Mouse (Mus musculus) natural killer cell, adult 2 months (primary cell): Measurements from ENCODE around the gene Ppan.

ENCODE experiments used
- DNase-seq, 2 experiments: peaks; one replicate each; pipeline ENCODE4 v3.0.0; 2022; ENCODE audit warnings: low spot score in 2 of 2

Ppan gene

GRCm38 (mm10) chr9:20923258-20923657 is 35.3 kb downstream of the Ppan start:
- no peak for DNase-seq
